Mouse (Mus musculus): Measurements from ENCODE around the gene Icmt. TPM values are rescaled to one million over a fixed set of nuclear protein-coding genes. Genes with fewer than 3 reads are reported as not detected.

Gene Icmt
- polyA plus RNA-seq, 1 experiment from 2014 or later = 7.9 TPM

- no peak overlapping the region for H3K9ac ChIP-seq
- no peak for ATAC-seq (ENCODE audit: low read depth)
Observed at GRCm38 (mm10) chr4:152265791-152266190, 31.2 kb upstream of the Icmt start.

GRCm38 (mm10) chr4:152266236-152266895 lies 30.7 kb upstream of the Icmt start:
- 68% methylated on average over 10 of the region's 10 CpGs for WGBS (ENCODE audit: insufficient replicate concordance)
- no peaks in the 10 kb centered on the region for H3K9me3 ChIP-seq (replicated peaks)
- no peak for DNase-seq

More at GRCm38 (mm10) chr4:152265791-152266190, 31.2 kb upstream of the Icmt start:
- no peak overlapping the region for H3K4me3 ChIP-seq (replicated peaks)
- H3K4me2 ChIP-seq = no peak overlapping the region
- H3K27ac ChIP-seq = no peak overlapping the region
- H3K27me3 ChIP-seq = no peaks in the 10 kb centered on the region
- no peaks in the 10 kb centered on the region for H3K9me3 ChIP-seq (replicated peaks)
- H3K36me3 ChIP-seq = no peaks in the 10 kb centered on the region
- 61% methylated on average over 5 of the region's 5 CpGs for WGBS (ENCODE audit: insufficient replicate concordance)
- peaks cover 36% of the 10 kb centered on the region for H3K4me1 ChIP-seq (replicated peaks)
- DNase-seq = no peak

GRCm38 (mm10) chr4:152267748-152268369 lies 29.2 kb upstream of the Icmt start:
- no peaks in the 10 kb centered on the region for H3K9me3 ChIP-seq (replicated peaks)
- no peak overlapping the region for H3K9ac ChIP-seq
- H3K27me3 ChIP-seq = peaks cover 17% of the 10 kb centered on the region
- H3K4me1 ChIP-seq (replicated peaks) = peaks cover 28% of the 10 kb centered on the region
- no peak overlapping the region for H3K4me3 ChIP-seq (replicated peaks)
- WGBS (ENCODE audit: insufficient replicate concordance) = 70% methylated on average over 13 of the region's 13 CpGs
- DNase-seq (no peak), ATAC-seq (ENCODE audit: low read depth) (no peak)
- H3K36me3 ChIP-seq = no peaks in the 10 kb centered on the region
- no peak overlapping the region for H3K4me2 ChIP-seq
- H3K27ac ChIP-seq = no peak overlapping the region

More at GRCm38 (mm10) chr4:152266236-152266895, 30.7 kb upstream of the Icmt start:
- no peak for ATAC-seq (ENCODE audit: low read depth)
- Histone ChIP-seq H3K27me3 (peaks cover 2% of the 10 kb centered on the region; the same call in 1 of the 2 replicates), H3K4me1 (replicated peaks) (peaks cover 35% of the 10 kb centered on the region), H3K36me3 (no peaks in the 10 kb centered on the region), H3K27ac (no peak overlapping the region), H3K4me3 (replicated peaks) (no peak overlapping the region), H3K4me2 (no peak overlapping the region), H3K9ac (no peak overlapping the region)

DNA sequence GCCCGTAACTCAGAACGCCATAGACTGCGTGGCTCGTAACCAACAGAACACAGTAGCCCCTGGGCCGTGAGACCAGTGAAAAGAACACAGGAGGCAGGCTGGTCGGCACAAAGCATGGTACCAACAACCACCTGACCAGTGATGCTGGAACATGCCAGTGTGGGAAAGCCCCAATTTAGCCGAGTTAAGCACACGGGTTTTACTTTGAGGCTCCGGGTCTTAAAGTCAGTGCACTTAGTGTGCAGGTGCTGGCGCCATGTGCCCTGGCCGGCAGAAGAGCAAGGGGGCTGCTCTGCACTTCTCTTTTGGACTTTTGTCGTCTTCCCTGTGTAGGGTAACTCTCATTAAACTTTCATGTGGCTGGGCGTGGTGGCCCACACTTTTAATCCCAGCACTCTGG lies 27.1 kb upstream of the Icmt start:
- Histone ChIP-seq H3K9ac (no peak overlapping the region), H3K9me3 (replicated peaks) (no peaks in the 10 kb centered on the region), H3K27me3 (peaks cover 38% of the 10 kb centered on the region), H3K4me2 (no peak overlapping the region), H3K36me3 (no peaks in the 10 kb centered on the region), H3K4me3 (replicated peaks) (no peak overlapping the region), H3K27ac (no peak overlapping the region), H3K4me1 (replicated peaks) (peaks cover 20% of the 10 kb centered on the region)
- 75% methylated on average over 13 of the region's 13 CpGs for WGBS (ENCODE audit: insufficient replicate concordance)
- no peak for ATAC-seq (ENCODE audit: low read depth)
- no peak for DNase-seq

GRCm38 (mm10) chr4:152270599-152270998 lies 26.4 kb upstream of the Icmt start:
- ATAC-seq (ENCODE audit: low read depth) (no peak), DNase-seq (no peak)
- peaks cover 23% of the 10 kb centered on the region for H3K4me1 ChIP-seq (replicated peaks)
- H3K4me3 ChIP-seq (replicated peaks) = no peak overlapping the region
- no peaks in the 10 kb centered on the region for H3K36me3 ChIP-seq
- H3K27me3 ChIP-seq = peaks cover 45% of the 10 kb centered on the region
- H3K9ac ChIP-seq = no peak overlapping the region
- H3K9me3 ChIP-seq (replicated peaks) = no peaks in the 10 kb centered on the region
- H3K27ac ChIP-seq = no peak overlapping the region
- H3K4me2 ChIP-seq = no peak overlapping the region
- 70% methylated on average over 9 of the region's 9 CpGs for WGBS (ENCODE audit: insufficient replicate concordance)

DNA sequence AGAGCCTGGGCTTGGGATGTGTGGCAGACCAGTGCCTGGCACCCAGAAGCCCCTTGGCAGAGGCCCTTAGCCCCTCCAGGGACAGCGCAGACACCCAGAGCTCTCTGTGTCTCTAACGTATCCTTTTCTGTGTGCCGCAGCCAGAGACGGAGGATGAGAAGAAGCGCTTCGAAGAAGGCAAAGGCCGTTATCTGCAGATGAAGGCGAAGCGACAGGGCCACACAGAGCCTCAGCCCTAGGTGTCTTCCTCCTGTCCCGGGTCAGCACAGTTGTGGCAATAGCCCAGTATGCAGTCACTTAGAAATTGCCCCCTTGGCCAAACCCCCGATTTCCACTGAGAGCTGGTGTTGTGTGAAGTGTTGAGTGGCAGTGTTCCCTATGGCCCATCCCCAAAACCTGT lies 25.7 kb upstream of the Icmt start:
- Histone ChIP-seq H3K9ac (no peak overlapping the region), H3K9me3 (replicated peaks) (no peaks in the 10 kb centered on the region), H3K27me3 (peaks cover 52% of the 10 kb centered on the region), H3K4me3 (replicated peaks) (no peak overlapping the region), H3K4me2 (no peak overlapping the region), H3K27ac (peak overlapping the region; percentile 19; the same call in 1 of the 2 replicates), H3K4me1 (replicated peaks) (peaks cover 23% of the 10 kb centered on the region), H3K36me3 (no peaks in the 10 kb centered on the region)
- DNase-seq = no peak
- no peak for ATAC-seq (ENCODE audit: low read depth)
- WGBS (ENCODE audit: insufficient replicate concordance) = 83% methylated on average over 11 of the region's 11 CpGs

DNA sequence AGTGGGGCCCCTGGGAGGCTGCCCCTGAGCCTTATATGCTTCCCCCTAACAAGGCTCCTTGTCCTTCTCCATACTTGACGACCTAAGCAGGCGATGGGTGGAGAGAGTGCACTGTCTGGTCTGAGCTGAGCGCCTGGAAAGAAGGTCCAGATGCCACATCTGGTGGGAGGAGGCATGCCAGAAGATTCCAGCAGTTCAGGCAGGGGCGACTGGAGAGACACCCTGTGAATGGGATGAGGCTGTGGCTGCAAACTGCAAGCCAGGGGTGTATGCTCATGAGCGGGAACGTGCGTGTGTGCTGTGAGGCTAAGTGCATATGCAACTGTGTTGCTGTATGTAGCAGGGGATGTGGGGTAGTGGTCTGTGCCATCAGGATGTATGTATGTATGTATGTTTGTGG lies 25.0 kb upstream of the Icmt start:
- peaks cover 23% of the 10 kb centered on the region for H3K4me1 ChIP-seq (replicated peaks)
- peaks cover 59% of the 10 kb centered on the region for H3K27me3 ChIP-seq
- H3K9me3 ChIP-seq (replicated peaks) = no peaks in the 10 kb centered on the region
- H3K4me3 ChIP-seq (replicated peaks) = no peak overlapping the region
- ATAC-seq (ENCODE audit: low read depth) (no peak), DNase-seq (no peak)
- H3K4me2 ChIP-seq = no peak overlapping the region
- no peaks in the 10 kb centered on the region for H3K36me3 ChIP-seq
- WGBS (ENCODE audit: insufficient replicate concordance) = 68% methylated on average over 7 of the region's 7 CpGs
- H3K9ac ChIP-seq = no peak overlapping the region
- H3K27ac ChIP-seq = 0 out of 2 replicates have a peak overlapping the region, but pooled peaks have one; percentile 19

DNA sequence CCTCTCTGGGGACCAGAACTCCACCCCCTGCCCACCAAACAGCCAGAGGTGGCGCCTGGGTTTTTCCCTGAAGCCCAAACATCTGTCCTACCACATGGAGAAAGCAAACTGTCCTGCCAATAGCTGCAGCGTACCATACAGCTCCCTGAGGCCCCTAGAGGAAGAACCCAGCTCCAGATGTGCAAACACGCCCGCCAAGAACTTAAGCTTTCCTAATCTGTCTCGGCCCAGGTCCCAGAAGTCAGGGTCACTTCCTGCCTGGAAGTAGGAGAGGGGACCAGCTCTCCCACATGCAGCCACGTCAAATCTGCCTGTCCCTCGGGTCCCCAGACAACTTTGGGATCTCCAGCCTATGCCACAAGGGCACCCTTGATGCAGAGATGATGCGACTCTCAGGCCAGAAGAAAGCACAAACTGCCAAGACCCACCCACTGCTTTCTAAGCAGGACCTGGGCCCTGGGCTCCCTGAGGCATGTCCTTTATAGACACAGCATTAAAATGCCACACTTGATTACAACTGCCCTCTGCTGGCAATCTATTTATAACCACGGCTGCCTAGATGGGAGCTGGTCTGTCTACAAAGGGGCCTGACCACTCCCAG lies 24.5 kb upstream of the Icmt start:
- Histone ChIP-seq H3K9ac (no peak overlapping the region), H3K4me2 (no peak overlapping the region), H3K27ac (0 out of 2 replicates have a peak overlapping the region, but pooled peaks have one; percentile 23), H3K4me3 (replicated peaks) (no peak overlapping the region), H3K36me3 (no peaks in the 10 kb centered on the region), H3K4me1 (replicated peaks) (peaks cover 23% of the 10 kb centered on the region), H3K9me3 (replicated peaks) (no peaks in the 10 kb centered on the region), H3K27me3 (peaks cover 59% of the 10 kb centered on the region)
- DNase-seq (no peak), ATAC-seq (ENCODE audit: low read depth) (no peak)
- WGBS (ENCODE audit: insufficient replicate concordance) = 28% methylated on average over 9 of the region's 9 CpGs

DNA sequence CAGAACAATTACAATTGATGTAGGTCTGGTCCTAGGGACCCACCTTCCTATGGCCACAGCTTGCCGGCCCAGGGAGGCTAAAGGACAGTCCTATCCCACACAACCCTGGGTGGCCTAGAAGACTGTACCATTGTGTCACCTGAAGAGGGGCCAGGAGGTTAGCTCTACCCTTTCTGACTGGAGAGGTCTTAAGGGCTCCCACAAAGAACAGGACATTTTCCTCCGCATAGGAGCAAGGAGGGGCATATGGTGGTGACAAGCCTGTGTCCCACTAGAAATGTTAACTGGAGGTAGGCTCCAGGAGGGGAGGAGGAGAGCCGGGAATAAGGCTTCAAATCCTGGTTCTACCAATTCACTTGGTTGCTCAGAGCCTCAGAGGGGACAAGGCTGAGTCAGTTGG lies 23.8 kb upstream of the Icmt start:
- Histone ChIP-seq H3K4me3 (replicated peaks) (no peak overlapping the region), H3K36me3 (no peaks in the 10 kb centered on the region), H3K27ac (peak overlapping the region; percentile 23; the same call in 1 of the 2 replicates), H3K27me3 (peaks cover 59% of the 10 kb centered on the region), H3K4me1 (replicated peaks) (peaks cover 23% of the 10 kb centered on the region), H3K4me2 (no peak overlapping the region), H3K9me3 (replicated peaks) (no peaks in the 10 kb centered on the region), H3K9ac (no peak overlapping the region)
- no peak for DNase-seq
- WGBS (ENCODE audit: insufficient replicate concordance) = 44% methylated on average over 3 of the region's 3 CpGs
- ATAC-seq (ENCODE audit: low read depth) = no peak

- ATAC-seq (ENCODE audit: low read depth) (0 out of 2 replicates have a peak, but pooled peaks have one; percentile 32), DNase-seq (no peak)
- Histone ChIP-seq H3K4me2 (peak within 1 kb of the TSS; percentile 67), H3K4me3 (replicated peaks) (peak within 1 kb of the TSS; percentile 56), H3K27me3 (peaks cover 59% of the 10 kb centered on the region), H3K27ac (peak within 1 kb of the TSS; percentile 23; the same call in 1 of the 2 replicates), H3K4me1 (replicated peaks) (peaks cover 23% of the 10 kb centered on the region), H3K9ac (peak within 1 kb of the TSS; percentile 39; the same call in 1 of the 2 replicates), H3K9me3 (replicated peaks) (no peaks in the 10 kb centered on the region), H3K36me3 (no peaks in the 10 kb centered on the region)
- 2% methylated on average over 39 of the region's 48 CpGs for WGBS (ENCODE audit: insufficient replicate concordance)
Observed at GRCm38 (mm10) chr4:152273621-152274236, 23.3 kb upstream of the Icmt start, which contains the start of gene Gpr153. TSS of gene Gpr153 (plus strand) at chr4:152274232.

- Histone ChIP-seq H3K27ac (no peak overlapping the region), H3K4me1 (replicated peaks) (peaks cover 23% of the 10 kb centered on the region), H3K4me3 (replicated peaks) (peak overlapping the region; percentile 56), H3K4me2 (peak overlapping the region; percentile 67), H3K36me3 (no peaks in the 10 kb centered on the region), H3K9me3 (replicated peaks) (no peaks in the 10 kb centered on the region), H3K27me3 (peaks cover 61% of the 10 kb centered on the region), H3K9ac (peak overlapping the region; percentile 39; the same call in 1 of the 2 replicates)
- ATAC-seq (ENCODE audit: low read depth) (no peak), DNase-seq (no peak)
- WGBS (ENCODE audit: insufficient replicate concordance) = 2% methylated on average over 20 of the region's 20 CpGs
Observed at GRCm38 (mm10) chr4:152274681-152275131, 22.3 kb upstream of the Icmt start.

Measured in liver, embryonic 13.5 days (tissue).